Mouse (Mus musculus) thymus, adult 2 months (tissue): ENCODE measurements around the gene 4930452B06Rik. TPM values are rescaled to one million over a fixed set of nuclear protein-coding genes. Genes with fewer than 3 reads are reported as not detected.
"Not testable (repeated sequence)": the region's sequence is repeated elsewhere in the genome, so short reads cannot be mapped to it uniquely, and the experiment has no call there.

Experiments used
- DNase-seq: peaks from one replicate; pipeline ENCODE4 v3.0.0; 2021
- H3K27ac ChIP-seq: fragments of 200-500 bp; 2 replicates; pipeline ENCODE4 v1.5.1; 2012; ENCODE audit warnings: low read length, control low read depth; ENCODE audit not compliant: control insufficient read depth, insufficient read depth
- H3K27me3 ChIP-seq: fragments of 200-500 bp; 2 replicates; pipeline ENCODE4 v1.6.1; 2012; ENCODE audit warnings: mild to moderate bottlenecking, low read length, moderate library complexity, mixed read lengths; ENCODE audit not compliant: control insufficient read depth, insufficient read depth
- H3K36me3 ChIP-seq: fragments of 200-500 bp; 2 replicates; pipeline ENCODE4 v1.6.1; 2012; ENCODE audit warnings: mild to moderate bottlenecking, low read length, moderate library complexity; ENCODE audit not compliant: control insufficient read depth, insufficient read depth
- H3K4me1 ChIP-seq: fragments of 200-500 bp; replicated peaks from 2 replicates; pipeline ENCODE4 v1.6.1; 2012; ENCODE audit warnings: low read length; ENCODE audit not compliant: control insufficient read depth, insufficient read depth
- H3K4me3 ChIP-seq: fragments of 200-500 bp; 2 replicates; pipeline ENCODE4 v1.5.1; 2012; ENCODE audit warnings: mild to moderate bottlenecking, low read length, control low read depth, moderate library complexity; ENCODE audit not compliant: control insufficient read depth, insufficient read depth
- CTCF ChIP-seq: fragments of 200-500 bp; IDR thresholded peaks from 2 replicates; pipeline ENCODE4 v1.5.1; 2012; ENCODE audit warnings: mild to moderate bottlenecking, control low read depth, low read length, moderate library complexity, borderline replicate concordance; ENCODE audit not compliant: control insufficient read depth, poor library complexity, insufficient read depth; ENCODE audit errors: extremely low read depth
- POLR2A ChIP-seq: fragments of 200-500 bp; IDR thresholded peaks from 2 replicates; pipeline ENCODE4 v1.6.1; 2012; ENCODE audit warnings: mild to moderate bottlenecking, low read length, control low read depth, moderate library complexity; ENCODE audit not compliant: control insufficient read depth, poor library complexity, insufficient read depth; ENCODE audit errors: extremely low read depth
- WGBS: fragments of 180-500 bp; shearing (Covaris S2); methylation state at CpG from one replicate; pipeline ENCODE4 v1.1.7; 2018; 5-methylcytosine and 5-hydroxymethylcytosine counted together
- polyA plus RNA-seq: library from polyadenylated mRNA; depleted of rRNA; stranded (reverse); fragments of >200 nt; gene quantifications from 2 replicates; pipeline ENCODE4 v1.2.3, GENCODE M21; 2012

The 4930452B06Rik gene
- polyA plus RNA-seq, 1 experiment = 1.1 TPM

DNA sequence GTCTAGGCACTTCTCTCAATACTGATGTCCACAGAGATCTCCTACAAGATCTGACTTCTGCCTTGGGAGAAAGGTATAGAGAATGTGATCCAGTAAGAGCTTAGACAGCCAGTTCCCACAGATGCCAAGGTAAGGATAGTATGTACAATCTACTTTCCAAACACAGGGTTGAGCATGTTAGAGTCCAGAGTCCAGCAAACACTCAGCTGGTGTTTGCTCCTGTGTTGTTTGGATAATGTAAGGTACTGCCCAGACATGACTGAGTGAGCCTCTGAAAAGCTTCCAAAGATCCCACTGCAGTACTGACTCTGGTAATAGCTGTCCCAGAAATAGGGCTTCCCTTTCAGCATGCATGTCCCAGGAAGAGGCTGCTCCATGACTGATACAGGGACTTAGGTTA is 54.0 kb downstream of the 4930452B06Rik start:
- DNase-seq = no peak
- H3K36me3 ChIP-seq = no peaks in the 10 kb centered on the region
- H3K27ac ChIP-seq = no peak overlapping the region
- H3K4me1 ChIP-seq = peaks cover 8% of the 10 kb centered on the region
- TF ChIP-seq POLR2A (no peak), CTCF (no peak)
- H3K4me3 ChIP-seq = no peak overlapping the region
- no peaks in the 10 kb centered on the region for H3K27me3 ChIP-seq

- H3K36me3 ChIP-seq = no peaks in the 10 kb centered on the region
- DNase-seq = no peak
- H3K4me3 ChIP-seq = no peak overlapping the region
- H3K27me3 ChIP-seq = no peaks in the 10 kb centered on the region
- WGBS = 94% methylated on average over 3 of the region's 3 CpGs
- H3K4me1 ChIP-seq = 0 out of 2 replicates have a peak, but pooled peaks cover 3% of the 10 kb centered on the region
- H3K27ac ChIP-seq = no peak overlapping the region
- TF ChIP-seq POLR2A (no peak), CTCF (no peak)
Measured at GRCm38 (mm10) chr14:8610108-8610507, 55.9 kb downstream of the 4930452B06Rik start.

GRCm38 (mm10) chr14:8608559-8609171 is 57.4 kb downstream of the 4930452B06Rik start:
- H3K4me1 ChIP-seq = no peaks in the 10 kb centered on the region
- H3K27me3 ChIP-seq = no peaks in the 10 kb centered on the region
- DNase-seq = peak; percentile 77
- no peak overlapping the region for H3K4me3 ChIP-seq
- WGBS = 20% methylated on average over 3 of the region's 3 CpGs
- TF ChIP-seq POLR2A = no peak
- TF ChIP-seq CTCF = peak; percentile 65; the same call in 1 of the 2 replicates
- no peak overlapping the region for H3K27ac ChIP-seq
- no peaks in the 10 kb centered on the region for H3K36me3 ChIP-seq

- TF ChIP-seq POLR2A (no peak), CTCF (no peak)
- no peaks in the 10 kb centered on the region for H3K36me3 ChIP-seq
- H3K4me3 ChIP-seq = no peak overlapping the region
- WGBS = 88% methylated on average over 2 of the region's 2 CpGs
- no peaks in the 10 kb centered on the region for H3K4me1 ChIP-seq
- H3K27me3 ChIP-seq = no peaks in the 10 kb centered on the region
- no peak overlapping the region for H3K27ac ChIP-seq
- no peak for DNase-seq
Measured at GRCm38 (mm10) chr14:8604898-8605297, 61.1 kb downstream of the 4930452B06Rik start.

GRCm38 (mm10) chr14:8585031-8585430 is 81.0 kb downstream of the 4930452B06Rik start:
- 98% methylated on average over 1 of the region's 1 CpGs for WGBS
- H3K4me3 ChIP-seq = no peak overlapping the region
- no peak for DNase-seq
- H3K4me1 ChIP-seq = no peaks in the 10 kb centered on the region
- no peaks in the 10 kb centered on the region for H3K36me3 ChIP-seq
- no peak for TF ChIP-seq CTCF
- TF ChIP-seq POLR2A = no peak
- no peak overlapping the region for H3K27ac ChIP-seq
- no peaks in the 10 kb centered on the region for H3K27me3 ChIP-seq

GRCm38 (mm10) chr14:8551006-8551405 is 115.0 kb downstream of the 4930452B06Rik start:
- not testable (repeated sequence) for H3K27me3 ChIP-seq, H3K36me3 ChIP-seq, DNase-seq, H3K4me1 ChIP-seq, H3K27ac ChIP-seq, H3K4me3 ChIP-seq
- WGBS = 83% methylated on average over 2 of the region's 2 CpGs

- no peak for DNase-seq
Measured at GRCm38 (mm10) chr14:8549108-8549507, 116.9 kb downstream of the 4930452B06Rik start.

More at GRCm38 (mm10) chr14:8549108-8549507, 116.9 kb downstream of the 4930452B06Rik start:
- H3K4me3 ChIP-seq = no peak overlapping the region
- H3K36me3 ChIP-seq = no peaks in the 10 kb centered on the region
- H3K4me1 ChIP-seq = no peaks in the 10 kb centered on the region
- H3K27me3 ChIP-seq = no peaks in the 10 kb centered on the region
- TF ChIP-seq POLR2A = no peak
- TF ChIP-seq CTCF = no peak
- H3K27ac ChIP-seq = no peak overlapping the region
- 87% methylated on average over 4 of the region's 4 CpGs for WGBS
